Mouse (Mus musculus): ENCODE data around the gene Sh2d6.

Sh2d6 gene

DNA sequence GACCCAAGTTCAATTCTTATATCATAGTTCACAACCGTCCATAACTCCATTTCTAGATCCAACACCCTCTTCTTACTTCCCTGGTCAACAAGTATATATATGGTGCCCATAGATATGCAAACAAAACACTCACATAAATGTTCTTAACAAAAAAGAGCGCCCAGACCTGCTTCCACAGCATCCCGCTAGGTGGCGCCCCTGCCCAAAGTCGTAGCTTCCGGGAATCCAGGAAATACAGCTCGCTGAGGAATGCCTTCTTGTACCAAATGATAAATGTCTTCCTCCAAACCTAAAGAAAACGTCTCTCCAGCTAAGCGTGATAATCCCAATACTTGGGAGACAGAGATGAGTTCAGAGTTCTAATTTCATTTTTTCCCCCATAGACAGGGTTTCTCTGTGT, 13.7 kb upstream of the Sh2d6 start:
- peak in 1 of 2 experiments; percentile 80 for DNase-seq (ENCODE audit: low spot score in 2 of 2)

- peak in 1 of 2 experiments; percentile 76 for DNase-seq (ENCODE audit: low spot score in 2 of 2)
Observed at GRCm38 (mm10) chr6:72534035-72534809, 12.7 kb upstream of the Sh2d6 start.

- DNase-seq (ENCODE audit: low spot score in 2 of 2), result peak in 1 of 2 experiments; percentile 31
Observed at GRCm38 (mm10) chr6:72533555-72533954, 12.0 kb upstream of the Sh2d6 start.

DNA sequence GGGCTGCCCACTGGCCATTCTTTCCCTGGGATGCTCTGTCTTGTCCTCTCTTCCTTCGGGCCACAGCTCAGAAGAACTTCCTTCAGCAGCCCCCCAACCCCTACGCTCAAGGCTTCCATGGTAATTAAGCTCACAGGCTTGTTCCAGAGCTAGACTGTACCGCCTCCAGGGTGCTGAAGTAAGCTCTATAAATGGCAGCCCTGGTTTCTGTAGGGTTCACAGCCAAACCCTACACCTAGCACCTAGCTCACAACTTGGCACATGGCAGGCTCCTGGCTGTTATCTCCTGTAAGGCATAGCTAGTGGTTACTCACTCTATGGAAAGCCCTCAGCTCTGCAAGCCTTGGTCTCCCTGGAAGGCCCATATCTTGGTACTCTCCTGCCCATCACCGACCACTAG, 11.1 kb upstream of the Sh2d6 start:
- DNase-seq (ENCODE audit: low spot score in 2 of 2), result no peak

GRCm38 (mm10) chr6:72528410-72529151, 7.1 kb upstream of the Sh2d6 start:
- DNase-seq (ENCODE audit: low spot score in 2 of 2), result peak; percentile 64 to 82

DNA sequence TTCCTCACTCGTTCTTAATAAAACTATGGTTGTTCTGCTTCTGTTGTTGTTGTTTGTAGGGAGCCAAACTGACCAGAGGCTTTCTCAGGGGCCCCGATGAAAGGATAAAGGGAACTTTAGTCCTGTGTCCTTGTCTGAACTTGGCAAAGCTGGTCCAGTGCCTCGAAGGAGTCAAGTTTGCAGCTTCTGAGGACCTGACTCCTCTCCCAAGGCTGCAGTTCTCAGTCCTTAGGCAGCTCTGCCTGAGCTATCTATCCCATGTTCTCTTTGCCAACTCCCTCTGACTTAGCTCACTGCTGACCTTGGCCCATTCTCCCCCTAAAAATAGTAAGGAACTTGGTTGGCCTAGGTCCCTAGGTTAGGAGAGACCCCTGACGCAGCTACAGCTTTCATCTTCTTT, 5.6 kb upstream of the Sh2d6 start:
- DNase-seq (ENCODE audit: low spot score in 2 of 2), result no peak

DNA sequence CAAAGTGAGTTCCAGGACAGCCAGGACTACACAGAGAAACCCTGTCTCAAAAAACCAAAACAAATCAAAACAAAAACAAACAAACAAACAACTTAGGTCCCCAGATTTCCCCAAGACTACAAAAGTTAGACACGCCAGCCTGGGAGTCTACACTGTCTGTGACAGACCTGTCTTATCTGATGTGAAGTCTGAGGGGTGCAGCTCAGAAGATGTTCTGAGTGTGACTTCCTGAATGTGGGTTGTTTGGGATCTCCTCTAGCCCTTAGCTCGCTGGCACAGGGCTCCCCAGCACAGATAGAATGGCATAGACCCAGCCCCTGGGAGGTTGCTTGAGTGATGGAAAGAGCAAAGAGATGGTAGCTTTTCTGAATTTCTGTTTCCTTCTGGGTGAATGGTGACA, 2.7 kb upstream of the Sh2d6 start:
- no peak for DNase-seq (ENCODE audit: low spot score in 2 of 2)

DNA sequence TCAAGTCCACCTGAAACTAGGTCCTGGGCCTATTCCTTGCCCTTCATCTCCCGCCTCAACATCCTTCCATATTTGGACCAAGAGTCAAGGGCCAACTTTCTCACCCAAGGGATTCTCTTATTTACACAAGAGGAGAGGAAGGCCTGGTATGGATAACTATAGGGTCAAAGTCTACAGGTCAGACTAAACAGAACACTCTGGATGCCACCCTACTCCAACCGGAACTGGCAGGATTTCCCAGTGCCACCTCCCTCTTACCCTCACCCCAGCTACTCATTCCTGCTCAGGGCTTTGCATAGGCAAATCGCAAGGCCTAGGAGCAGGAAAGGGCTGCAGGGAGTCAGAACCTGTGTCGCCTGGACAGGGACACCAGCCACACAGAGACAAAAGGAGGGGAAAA, 1.7 kb upstream of the Sh2d6 start:
- no peak for DNase-seq (ENCODE audit: low spot score in 2 of 2)

- DNase-seq (ENCODE audit: low spot score in 2 of 2), result no peak
Observed at GRCm38 (mm10) chr6:72522288-72522687, 781 bp upstream of the Sh2d6 start.

GRCm38 (mm10) chr6:72520904-72521303, 603 bp downstream of the Sh2d6 start:
- DNase-seq (ENCODE audit: low spot score in 2 of 2), result no peak

- DNase-seq (ENCODE audit: low spot score in 2 of 2), result peak; percentile 68 to 69
Observed at GRCm38 (mm10) chr6:72519892-72520663, 1.4 kb downstream of the Sh2d6 start.

DNA sequence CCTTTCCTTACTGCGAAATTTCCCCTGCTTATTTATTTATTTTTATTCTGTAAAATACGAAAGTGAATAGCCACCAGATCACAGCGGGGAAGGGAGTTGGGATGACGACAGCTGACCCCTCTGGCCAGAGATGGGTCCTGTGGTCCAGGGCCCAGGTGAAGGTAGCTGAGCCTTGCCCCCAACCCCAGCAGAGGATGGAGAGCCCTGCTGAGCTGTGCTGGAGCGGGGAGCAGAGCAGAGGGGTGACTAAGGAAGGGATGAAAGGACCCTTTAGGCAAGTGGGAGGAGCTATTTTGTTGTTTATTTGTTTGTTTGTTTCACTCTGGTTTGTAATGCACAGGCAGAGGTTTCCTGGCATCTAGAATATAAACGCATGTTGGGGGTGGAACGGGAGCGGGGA, 2.2 kb downstream of the Sh2d6 start:
- no peak for DNase-seq (ENCODE audit: low spot score in 2 of 2)

GRCm38 (mm10) chr6:72518842-72519241, 2.7 kb downstream of the Sh2d6 start:
- DNase-seq (ENCODE audit: low spot score in 2 of 2), result no peak

- DNase-seq (ENCODE audit: low spot score in 2 of 2), result no peak
Observed at GRCm38 (mm10) chr6:72515644-72516043, 5.9 kb downstream of the Sh2d6 start.

DNA sequence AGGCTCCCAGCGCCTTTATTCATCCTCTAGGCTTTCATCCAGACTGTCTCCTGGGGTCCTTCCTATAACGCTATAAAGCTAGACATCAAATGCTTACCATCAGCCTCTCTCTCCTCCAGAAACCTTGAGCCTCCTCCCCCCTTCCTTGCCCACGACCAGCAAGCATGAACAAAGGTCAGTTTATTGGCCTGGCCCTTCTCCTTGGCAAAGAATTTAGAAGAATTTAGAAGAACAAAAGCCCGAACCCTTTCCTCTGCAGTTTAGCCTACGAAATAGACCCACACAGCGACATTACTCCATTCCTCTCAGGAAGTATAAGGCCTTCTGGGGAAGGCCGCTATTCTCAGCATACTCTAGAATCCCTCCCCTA, 8.5 kb downstream of the Sh2d6 start:
- DNase-seq (ENCODE audit: low spot score in 2 of 2), result no peak

GRCm38 (mm10) chr6:72512386-72513070, 9.0 kb downstream of the Sh2d6 start:
- DNase-seq (ENCODE audit: low spot score in 2 of 2), result peak; percentile 93

- peak; percentile 41 to 69 for DNase-seq (ENCODE audit: low spot score in 2 of 2)
Observed at GRCm38 (mm10) chr6:72510686-72511421, 10.7 kb downstream of the Sh2d6 start.

DNA sequence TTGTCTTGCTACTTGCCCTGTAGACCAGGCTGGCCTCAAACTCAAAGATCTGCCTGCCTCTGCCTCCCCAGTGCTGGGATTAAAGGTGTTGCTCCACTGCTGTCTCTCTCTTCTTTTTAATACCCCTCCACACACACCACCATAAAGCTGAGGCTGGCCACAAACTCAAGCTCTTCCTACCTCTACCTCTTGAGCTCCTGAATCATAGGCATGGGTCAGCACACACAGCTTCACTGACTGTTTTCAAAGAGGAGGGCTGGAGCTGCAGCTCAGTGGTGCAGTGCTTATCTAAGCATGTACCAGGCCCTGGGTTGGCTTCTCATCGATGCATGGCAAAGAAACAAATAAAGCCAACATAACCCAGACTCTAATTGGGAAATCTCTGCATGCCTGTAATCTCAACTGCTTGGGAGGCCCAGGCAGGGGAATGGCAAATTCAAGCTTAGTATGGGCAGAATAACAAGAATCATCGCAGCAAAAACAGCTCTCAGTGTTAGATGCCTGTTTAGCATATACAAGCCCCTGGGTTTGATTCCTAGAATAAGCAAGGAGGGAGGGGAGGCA, 11.6 kb downstream of the Sh2d6 start:
- no peak for DNase-seq (ENCODE audit: low spot score in 2 of 2)

GRCm38 (mm10) chr6:72508596-72508995, 12.9 kb downstream of the Sh2d6 start:
- no peak for DNase-seq (ENCODE audit: low spot score in 2 of 2)

DNA sequence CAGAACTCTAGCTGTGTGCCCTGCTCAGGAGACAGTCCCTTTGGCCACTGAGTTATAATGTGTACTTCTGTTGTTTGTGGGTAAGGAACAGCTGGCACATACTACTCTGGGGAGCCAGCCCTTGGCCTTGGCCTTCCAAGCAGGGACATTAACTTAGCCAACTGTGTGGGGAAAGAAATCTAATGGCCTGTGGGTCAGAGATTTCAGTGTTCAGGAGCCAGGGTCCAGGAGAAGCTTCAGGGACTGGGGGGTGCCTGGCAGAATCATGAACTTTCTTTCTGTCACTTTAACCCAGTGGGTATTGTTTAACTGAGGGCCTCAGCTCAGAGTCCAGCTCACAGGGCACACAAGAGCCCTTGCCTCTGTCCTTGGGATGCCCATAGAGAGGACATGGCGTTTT, 15.4 kb downstream of the Sh2d6 start:
- no peak for DNase-seq (ENCODE audit: low spot score in 2 of 2)

- no peak for DNase-seq (ENCODE audit: low spot score in 2 of 2)
Observed at GRCm38 (mm10) chr6:72503939-72504338, 17.6 kb downstream of the Sh2d6 start.
